Mouse (Mus musculus) E14TG2a.4 (cell line): ENCODE data around the gene Shank2.

Experiments used
- CTCF ChIP-seq: conservative IDR thresholded peaks from 2 replicates; pipeline ENCODE4 v1.5.1; 2014; ENCODE audit warnings: low read length
- NANOG ChIP-seq: IDR thresholded peaks from 2 replicates; pipeline ENCODE4 v1.6.1; 2014; ENCODE audit warnings: borderline replicate concordance, low read length, mixed read lengths
- POU5F1 ChIP-seq: IDR thresholded peaks from 2 replicates; pipeline ENCODE4 v1.6.1; 2014; ENCODE audit warnings: low read length, borderline replicate concordance

DNA sequence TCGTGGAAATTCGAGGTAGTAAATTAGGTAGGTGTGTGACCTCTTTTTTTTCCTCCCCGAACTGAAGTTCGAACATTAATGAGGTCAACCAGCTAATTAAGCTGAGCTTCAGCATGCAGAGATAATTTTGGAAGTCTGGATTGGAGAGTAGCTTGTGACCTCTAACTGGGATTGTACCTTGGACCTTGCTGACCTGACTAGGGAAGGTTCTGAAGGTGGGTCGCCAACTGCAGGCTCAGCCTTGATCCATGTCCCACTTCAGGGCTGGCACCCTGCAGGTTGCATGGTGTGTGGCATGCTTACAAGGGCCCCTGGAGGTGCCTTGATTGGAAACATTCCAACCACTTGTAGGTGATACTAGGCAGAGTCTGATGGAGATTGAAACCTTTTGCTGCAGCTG lies 21.7 kb upstream of the Shank2 start:
- TF ChIP-seq CTCF, result no peak
- TF ChIP-seq POU5F1, result no peak
- TF ChIP-seq NANOG, result no peak
